Mouse (Mus musculus) CD4-positive, CD25-positive, alpha-beta regulatory T cell, adult 4 months (primary cell): Measurements from ENCODE around the gene Dop1b. TPM values are rescaled to one million over a fixed set of nuclear protein-coding genes. Genes with fewer than 3 reads are reported as not detected.
"Not testable (repeated sequence)": the region's sequence is repeated elsewhere in the genome, so short reads cannot be mapped to it uniquely, and the experiment has no call there.

Experiments
- ATAC-seq: one replicate; pipeline ENCODE4 v1.8.0; 2017
- polyA plus RNA-seq, 2 experiments: library from polyadenylated mRNA; unstranded; fragments of 100-300 nt; shearing (Covaris generic); gene quantifications; one replicate each; pipeline ENCODE4 v1.2.1; 2017

Gene Dop1b
- polyA plus RNA-seq = 10 to 100 TPM; 21.9 to 23.6 TPM

DNA sequence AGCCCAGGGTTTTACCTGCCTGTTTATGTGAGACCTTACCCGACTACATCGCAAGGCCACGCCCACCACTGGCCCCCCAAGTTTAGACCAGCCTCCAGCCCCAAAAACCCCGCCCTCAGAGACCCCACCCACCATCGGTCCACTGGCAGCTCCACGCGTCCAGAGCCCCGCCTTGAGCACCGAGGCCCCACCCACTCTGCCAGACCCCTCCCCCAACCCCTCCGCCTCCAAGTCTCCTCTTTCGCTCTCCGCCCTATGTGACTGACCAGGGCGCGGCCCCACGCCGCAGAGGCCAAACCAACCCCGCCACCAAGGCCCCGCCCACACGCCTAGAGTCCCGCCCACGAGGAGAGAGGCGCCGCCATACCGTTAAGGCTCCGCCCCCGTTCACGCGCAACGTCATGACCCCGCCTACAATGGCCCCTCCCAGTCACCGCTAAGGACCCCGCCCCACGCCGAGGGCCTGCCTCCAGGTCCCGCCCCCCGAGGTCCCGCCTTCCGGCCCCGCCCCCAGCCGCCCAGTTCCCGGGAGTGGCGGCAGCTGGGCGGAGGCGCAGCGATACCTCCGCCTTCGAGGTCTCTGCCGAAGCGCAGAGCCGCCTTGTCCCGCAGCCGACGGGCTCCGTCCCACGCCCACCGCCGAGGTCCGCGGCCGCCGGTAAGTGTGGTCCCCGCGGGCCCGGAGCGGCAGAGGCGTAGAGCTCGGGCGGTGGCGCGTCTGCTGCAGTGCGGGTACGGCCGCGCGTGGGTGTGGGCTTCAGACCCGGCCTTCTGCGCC, at the start of gene Dop1b:
Gene Dop1b (plus strand): TSS at position 494 of the 778 bp plus-strand sequence.
- peak; percentile 84 for ATAC-seq

DNA sequence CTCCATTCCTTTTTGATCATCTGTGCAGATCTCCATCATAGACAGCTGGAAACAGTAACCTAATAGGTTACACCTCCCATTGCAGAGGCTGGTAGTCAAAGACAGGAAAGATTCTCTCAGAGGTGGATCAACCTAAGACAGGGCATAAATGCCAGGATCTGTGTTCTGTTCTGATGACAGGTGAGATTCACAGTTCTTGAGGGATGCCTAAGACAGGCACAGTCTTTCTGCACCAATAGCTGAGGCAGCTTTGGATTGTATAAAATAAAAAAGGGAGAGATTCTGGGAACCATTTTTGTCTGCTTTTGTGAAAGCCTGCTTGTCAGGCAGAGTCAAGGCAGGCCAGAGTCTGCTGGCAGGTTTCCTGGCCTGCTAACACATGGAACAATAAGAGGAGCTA, 43.7 kb upstream of the Dop1b start:
- no peak for ATAC-seq

DNA sequence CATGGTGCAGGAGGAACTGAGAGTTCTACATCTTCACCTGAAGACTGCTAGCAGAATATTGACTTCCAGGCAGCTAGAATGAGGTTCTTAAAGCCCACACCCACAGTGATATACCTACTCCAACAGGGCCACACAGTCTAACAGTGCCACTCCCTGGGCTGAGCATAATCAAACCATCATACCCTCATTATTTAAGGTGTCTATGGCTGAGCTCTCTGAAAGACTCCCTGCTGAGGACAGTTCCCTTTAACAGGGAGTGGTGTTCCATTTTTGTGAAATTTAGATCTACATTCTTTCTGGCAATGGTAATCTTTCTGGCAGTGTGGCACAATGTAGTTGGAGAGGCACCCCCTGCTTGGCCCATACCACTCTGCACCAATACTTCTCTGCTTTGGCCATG, 42.2 kb upstream of the Dop1b start:
- ATAC-seq = no peak

DNA sequence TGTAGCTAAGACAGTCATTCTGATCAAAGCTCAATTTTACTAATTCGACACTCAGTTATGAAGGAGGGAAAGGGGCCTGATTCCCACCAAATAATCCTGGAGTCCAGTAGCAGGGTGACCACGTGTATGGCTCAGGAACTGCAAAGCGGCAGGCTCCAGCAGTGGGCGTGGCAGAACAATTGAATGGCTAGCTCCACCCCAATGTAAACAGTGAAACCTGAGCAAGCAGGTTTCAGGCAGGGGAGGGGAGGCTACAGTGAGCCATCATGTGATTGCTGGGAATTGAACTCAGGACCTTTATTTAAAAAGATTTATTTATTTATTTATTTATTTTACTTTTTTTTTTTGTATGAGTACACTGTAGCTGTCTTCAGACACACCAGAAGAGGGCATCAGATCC, 41.2 kb upstream of the Dop1b start:
- not testable (repeated sequence) for ATAC-seq

DNA sequence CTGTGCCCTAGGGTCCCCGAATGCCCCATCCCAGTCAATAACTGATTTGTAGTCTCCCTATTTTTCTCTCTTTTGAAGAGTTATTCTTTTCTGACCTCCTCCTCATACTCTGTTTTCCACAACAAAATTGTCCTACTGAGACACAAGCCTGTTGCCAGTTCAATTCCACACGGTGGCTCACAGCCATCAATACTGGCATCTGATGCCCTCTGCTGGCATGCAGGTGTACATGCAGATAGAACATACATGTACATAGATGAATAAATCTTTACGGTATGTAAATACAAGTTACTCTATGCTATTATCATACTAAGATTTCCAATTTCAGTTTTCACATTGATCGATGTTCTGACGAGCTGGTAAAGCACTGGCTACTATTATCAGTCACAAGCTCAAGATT, 40.6 kb upstream of the Dop1b start:
- ATAC-seq = no peak

DNA sequence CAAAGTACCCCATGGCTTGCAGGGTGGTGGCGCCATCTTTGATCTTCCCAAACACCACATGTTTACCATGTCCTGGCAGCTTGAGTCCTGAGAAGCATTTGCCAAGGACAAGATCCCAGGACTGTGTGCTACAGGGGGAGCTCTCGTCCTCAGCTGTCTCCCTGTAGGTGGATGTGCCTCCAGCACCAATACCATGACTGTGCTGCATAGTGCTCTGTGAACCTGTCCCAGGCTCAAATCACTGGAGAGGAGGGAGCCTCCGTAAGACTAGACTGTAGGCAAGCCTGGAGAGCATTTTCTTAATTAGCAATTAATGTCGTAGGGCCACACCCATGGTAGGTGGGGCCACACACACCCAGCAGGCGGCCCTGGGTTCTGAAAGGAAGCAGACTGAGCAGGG, 35.3 kb upstream of the Dop1b start:
- no peak for ATAC-seq

DNA sequence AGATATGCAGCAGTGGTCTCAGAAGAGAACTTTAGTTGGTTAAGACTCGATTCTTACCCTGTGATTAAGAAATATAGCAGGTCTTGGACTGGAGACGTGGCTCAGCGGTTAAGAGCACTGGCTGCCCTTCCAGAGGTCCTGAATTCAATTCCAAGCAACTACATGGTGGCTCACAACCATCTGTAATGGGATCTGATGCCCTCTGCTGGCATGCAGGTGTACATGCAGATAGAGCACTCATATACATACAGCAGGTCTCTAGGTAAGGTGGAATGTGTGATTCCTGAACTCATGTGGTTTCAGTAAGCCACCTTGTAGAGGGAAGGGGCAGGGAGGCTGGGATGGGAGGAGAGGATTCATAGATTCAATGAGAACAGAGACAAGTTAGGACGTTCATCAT, 33.5 kb upstream of the Dop1b start:
- ATAC-seq = no peak

DNA sequence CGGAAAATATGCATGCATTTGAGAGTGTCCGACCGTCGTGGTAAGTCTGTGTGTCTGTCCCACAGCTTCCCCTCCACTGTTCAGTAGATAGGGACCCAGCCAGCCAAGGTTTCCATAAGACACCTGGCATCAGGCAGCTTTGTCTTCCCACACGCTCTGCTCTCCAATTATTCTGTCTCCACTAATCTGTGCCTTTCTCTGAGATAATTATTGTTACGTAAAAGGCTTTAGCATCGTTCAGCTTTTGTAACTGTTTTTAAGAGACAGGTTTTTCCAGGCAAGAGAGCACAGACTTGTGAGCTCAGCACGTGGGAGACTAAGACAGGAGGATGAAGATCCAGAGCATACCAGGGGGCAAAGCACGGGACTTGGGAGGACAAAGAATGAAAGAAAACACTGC, 32.5 kb upstream of the Dop1b start:
- ATAC-seq = no peak

DNA sequence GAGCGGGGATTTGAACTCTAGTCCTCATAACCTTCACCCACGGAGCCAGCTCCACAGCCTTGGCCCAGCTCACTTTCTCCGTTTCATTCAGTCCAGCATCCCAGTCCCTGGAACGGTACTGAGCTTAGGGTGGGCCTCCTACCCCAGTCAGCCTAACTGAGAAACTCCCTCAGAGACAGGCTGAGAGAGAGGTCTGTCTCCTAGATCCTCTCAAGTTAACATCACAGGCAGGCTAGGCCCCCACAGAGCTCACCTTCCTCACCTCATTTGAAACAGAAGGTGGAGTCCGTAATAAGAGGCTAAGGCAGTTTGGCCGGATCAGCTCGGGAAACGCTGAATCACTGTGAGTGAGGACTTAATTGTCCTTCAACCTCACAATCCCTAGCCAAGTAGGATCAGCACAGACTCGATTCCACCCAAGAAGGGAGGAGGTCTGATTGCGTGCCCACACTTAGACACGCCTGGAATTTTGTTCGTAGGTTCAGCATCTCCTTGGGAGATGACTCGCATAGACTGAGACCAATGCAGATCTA, 29.5 kb upstream of the Dop1b start:
- no peak for ATAC-seq

DNA sequence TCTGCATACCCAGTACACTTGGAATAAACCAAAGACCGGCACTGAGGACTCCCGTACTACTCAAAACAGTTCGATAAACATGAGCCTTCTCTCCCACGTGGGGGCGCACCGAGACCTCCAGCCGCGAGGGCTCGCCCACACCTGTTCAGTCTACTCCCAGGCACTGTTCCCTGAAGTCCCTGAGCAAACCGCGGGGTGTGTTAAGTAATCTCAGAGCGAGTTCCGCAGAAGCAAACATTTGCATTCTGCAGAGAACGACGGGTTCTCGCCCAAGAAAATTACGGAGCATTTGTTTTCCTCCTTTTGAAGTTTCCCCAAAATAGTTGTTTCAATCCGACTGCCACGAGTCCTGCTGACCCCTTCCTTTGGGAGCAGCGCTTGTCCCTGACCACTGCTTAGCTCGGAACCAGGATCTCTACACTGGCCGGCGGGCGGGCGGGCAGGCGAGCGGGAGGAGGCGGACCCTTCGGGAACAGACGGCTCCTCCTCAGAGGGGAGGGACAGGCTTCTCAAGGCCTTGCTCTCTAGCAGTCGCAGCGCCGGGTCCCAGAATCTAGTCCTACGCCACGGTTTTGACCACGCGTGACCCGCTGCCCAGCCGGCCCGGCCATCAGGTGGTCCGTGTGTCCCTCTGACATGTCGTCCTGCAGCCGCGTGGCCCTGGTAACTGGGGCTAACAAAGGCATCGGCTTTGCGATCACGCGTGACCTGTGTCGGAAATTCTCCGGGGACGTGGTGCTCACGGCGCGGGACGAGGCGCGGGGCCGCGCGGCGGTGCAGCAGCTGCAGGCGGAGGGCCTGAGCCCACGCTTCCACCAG, 28.8 kb upstream of the Dop1b start, which contains the start of gene Cbr3:
Gene Cbr3 (plus strand): TSS at position 527 of the 819 bp plus-strand sequence.
- ATAC-seq = peak; percentile 35

DNA sequence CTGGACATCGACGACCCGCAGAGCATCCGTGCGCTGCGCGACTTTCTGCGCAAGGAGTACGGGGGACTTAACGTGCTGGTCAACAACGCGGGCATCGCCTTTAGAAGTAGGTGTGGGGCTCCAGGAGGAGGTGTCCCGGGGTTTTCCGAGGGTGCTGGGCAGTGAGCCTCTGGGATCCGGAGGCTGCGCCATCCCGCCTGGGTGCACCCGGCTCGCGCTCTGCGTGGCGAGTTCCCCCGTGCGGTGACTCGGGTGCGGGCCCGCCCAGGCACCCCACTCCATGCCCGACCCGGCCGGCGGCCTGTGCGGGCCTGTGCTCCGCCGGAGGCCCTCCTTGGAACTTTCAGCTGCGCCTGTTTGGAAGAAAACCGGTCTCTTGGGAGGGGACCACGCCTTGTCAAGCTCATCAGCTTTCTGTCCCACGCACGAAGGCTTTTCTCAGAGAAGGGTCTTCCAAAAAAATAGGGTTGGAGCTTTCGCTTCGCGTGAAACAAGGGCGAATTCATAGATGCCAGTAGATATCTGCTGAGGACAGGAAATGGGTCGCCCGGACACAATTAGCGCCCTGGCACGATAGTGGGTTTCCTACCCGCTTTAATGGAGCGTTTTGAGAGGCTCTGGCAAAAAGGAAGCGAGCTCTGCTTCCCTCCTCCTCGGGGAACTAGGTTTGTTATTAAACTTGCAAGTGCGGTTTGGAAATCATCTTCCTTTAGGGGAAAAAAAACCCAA, 28.0 kb upstream of the Dop1b start:
- no peak for ATAC-seq

DNA sequence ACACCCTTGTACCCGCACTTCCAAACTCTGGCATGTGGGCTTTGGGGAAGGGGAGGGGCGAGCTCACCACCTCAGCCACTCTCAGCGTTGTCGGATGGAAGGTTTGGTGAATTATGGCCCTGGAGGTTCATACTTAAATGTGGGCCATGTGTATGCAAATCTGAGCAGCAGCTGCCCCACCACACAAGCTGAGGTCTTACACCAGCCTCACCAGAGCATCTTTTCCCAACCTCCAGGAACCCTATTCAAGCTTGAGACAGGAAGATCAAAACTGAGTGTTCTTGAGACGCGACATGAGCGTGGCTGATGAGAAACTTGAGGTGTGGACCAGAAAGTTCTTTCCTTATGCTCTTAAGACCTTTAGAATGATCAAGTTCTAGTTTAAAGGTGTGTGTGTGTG, 27.3 kb upstream of the Dop1b start:
- ATAC-seq = no peak

DNA sequence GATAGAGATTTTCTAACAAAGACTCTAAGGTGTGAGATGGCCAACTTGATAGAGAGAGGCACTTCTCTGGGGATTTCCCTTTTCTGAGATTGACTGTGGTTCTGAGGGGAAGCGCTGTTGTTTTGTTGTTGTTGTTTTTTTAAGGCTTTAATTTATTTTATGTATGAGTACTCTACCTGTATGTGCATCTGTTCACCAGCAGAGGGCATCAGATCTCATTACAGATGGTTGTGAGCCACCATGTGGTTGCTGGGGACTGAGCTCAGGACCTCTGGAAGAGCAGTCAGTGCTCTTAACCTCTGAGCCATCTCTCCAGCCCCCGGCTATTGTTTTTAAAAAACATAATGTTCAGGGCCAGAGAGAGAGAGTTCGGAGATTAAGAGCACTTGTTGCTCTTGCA, 25.9 kb upstream of the Dop1b start:
- peak; percentile 20 for ATAC-seq

DNA sequence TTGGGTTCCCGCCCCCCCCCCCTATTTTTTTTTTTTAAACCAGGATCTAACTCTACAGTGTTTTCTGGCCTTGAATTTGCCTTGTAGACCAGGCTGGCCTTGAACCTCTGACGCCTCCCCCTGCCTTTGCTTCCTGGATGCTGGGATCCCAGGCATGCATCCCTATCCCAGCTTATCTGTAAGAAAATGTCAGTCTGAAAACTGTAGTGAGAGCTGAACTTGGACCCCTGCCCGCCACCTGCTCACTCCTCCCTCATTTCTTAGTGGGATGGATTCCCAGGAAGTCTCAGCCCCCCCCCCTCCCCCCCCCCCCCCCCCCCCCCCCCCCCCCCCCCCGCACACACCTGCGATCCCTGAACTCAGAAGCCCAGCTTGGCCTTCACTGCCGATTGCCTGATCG, 25.3 kb upstream of the Dop1b start:
- ATAC-seq = no peak

DNA sequence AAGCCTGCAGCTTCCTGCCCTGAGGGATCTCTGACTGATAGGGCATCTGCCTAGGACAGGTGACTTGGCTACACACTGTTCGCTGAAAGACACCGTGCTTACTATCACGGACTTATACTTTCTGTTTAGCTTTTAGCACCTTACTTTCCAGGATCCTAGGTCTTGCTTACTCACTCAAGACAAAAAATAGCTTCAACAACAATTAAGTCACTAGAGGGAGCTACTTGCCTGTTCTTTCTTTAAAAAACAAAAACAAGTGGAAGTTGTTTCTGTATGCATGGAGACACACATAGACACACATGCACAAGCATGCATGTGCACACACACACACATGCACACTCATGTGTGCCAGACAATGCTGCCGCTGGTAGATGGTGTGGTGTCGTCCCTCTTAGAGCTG, 24.8 kb upstream of the Dop1b start:
- ATAC-seq = peak; percentile 67

DNA sequence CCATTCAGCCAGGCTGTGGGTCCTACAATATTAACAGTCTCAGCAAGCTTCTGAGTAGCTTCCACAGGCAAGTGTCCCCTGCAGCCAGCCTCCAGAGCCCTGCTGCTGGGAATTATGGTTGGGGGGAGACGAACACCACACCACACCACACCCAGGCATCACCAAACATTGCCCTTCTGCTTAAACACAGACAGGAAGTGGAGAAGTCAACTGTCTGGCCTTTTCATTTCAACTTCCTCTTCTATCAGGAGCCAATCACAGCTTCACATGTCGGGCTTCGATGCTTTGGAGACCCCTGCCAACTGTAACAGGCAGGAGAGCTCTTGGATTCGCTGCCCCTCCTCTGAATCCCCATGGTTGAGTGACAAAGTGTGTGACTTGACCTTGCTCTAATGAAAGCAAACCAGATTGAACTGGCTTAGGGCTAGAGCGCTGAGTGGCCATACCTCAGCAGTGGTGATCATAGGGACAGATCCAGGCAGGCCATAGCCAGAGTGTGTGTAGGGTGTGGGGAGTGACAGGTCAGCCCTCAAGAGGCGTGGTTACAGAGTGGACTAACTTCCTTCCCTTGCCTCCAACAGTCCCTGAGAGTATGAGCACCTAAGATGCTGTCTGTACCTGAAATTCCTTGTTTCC, 20.4 kb upstream of the Dop1b start:
- no peak for ATAC-seq

DNA sequence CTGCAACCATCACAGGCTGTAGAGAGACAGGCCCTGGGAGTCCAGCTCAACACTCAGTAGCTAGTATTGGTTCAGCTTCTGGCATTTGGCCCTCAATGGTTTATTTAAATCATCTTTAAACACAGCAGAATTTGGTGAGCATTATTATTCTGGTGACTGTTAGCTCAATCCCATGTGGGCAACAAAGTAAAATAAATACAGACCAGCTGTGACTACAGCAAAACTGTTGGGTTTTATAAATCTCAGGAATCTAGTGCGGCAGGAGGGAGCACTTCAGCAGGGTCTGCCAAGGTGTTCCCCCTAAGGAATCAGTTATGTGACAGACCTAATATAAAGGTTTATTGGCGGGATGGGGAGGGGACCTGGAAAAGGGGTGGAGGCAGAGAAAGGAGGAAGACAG, 19.0 kb upstream of the Dop1b start:
- ATAC-seq = no peak

DNA sequence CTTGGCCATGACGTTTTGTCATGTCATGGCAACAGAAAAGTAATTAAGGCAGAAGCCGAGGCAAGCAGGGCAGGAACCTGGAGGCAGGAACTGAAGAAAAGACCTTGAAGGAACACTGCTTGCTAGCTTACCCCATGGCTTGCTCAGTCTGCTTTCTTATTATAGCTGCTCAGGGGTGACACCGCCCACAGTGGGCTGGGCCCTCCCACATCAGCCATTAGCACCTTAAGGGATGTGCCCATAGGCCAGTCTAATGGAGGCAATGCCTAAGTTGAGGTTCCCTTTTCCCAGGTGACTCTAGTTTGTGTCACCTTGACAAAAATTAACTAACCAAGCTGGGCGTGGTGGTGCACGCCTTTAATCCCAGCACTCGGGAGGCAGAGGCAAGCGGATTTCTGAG, 4.6 kb upstream of the Dop1b start:
- no peak for ATAC-seq

DNA sequence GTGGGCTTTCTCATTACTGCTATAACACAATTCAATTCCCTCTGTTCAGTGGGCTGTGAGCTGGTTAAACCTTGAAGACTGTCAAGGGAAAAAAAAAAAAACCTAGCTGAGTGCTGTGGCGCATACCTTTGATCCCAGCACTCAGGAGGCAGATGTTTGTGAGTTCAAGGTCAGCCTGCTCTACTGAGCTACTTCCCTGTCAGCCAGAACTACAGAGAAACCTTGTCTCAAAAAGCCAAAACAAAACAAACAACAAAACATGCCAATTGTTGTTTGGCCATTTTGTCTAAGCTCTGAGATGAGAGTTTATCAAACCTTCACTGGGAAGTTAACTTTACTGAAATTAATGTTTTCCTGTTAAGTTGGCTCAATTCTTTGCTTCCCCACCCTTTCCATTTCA, 2.5 kb upstream of the Dop1b start:
- no peak for ATAC-seq

DNA sequence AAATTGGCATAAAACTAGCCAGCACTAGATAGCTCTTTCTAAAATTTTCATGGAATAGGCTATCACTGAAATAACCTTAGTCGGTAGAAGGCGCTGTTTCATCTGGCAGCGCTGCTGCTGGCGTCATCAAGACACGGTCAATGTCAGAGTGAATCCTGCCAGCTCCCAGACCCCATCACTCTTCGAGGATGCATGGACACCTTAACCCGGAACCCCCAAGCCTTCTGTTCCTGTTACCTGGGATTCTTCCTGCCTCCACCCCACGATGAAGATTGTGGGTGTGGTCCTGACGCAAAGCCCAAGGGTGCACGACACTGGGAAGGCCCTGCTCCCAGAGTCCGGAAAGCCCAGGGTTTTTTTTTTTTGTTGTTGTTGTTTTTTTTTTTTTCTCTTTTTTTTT, 780 bp upstream of the Dop1b start:
- peak; percentile 61 for ATAC-seq

DNA sequence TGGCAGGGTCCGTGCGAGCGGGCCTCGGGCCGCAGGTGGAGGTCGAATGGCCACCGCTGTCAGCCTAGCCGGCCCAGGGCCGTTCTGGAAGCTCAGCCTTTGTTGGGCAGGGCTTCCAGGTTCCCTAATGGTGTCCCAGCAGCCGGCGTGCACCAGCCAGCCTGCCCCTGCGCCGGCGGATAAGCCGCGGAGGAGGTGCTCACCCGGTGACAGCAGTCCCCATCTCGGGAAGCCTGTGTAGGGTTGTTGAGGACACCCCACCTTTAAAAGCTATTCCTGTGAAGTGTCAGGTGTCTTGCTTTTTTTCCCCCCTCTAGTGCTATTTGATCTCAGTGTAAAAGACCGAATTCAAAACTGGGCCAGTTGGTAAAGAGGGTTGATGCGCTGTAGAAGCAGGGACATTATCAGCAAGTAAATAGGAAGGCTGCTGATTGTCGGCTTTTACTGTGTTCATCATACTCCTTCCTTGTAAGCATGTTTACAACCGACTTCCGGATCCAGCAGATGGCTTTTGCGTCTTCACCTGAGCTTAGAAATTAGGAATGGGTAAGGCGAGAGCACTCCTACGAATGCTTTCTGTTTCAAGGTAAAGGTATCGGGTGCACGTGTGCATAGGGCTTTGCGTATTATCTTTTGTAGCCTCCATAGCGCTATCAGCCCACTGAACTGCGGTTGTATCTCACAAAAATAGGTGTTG, 633 bp downstream of the Dop1b start:
- peak; percentile 19 for ATAC-seq

DNA sequence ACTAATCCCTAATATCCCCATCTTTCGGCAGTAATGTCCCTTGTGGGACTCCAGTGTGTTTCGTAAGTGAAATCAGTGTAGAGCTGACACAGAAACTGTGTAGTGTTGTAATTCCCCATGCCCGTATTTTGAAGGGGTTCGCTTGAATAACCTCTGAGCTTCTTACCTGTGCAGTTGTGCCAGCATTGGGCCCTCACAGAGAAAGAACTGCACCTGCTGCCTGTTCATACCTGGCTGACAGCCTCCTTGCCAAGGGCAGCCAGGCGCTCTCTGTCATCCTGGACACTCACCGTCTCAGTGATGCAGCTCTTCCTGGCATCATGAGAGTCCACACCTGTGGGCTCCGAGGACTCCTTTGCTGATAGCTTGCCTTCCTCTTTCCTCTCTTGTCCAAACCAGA, 1.3 kb downstream of the Dop1b start:
- ATAC-seq = no peak
